Mouse (Mus musculus): ENCODE measurements around the gene Synrg.
A peak's percentile ranks its signal among the peaks of the same experiment; 100 is the strongest.

Synrg gene

GRCm38 (mm10) chr11:83963991-83964921, at the start of gene Synrg:
Gene Synrg, plus strand, starts transcription at chr11:83964428.
- peak; percentile 77 for DNase-seq (ENCODE audit: low read depth)

GRCm38 (mm10) chr11:83914501-83914900, 49.7 kb upstream of the Synrg start:
- no peak for DNase-seq (ENCODE audit: low read depth)

GRCm38 (mm10) chr11:83922600-83922999, 41.6 kb upstream of the Synrg start:
- no peak for DNase-seq (ENCODE audit: low read depth)

- DNase-seq (ENCODE audit: low read depth): no peak
Observed at GRCm38 (mm10) chr11:83927097-83927496, 37.1 kb upstream of the Synrg start.

- no peak for DNase-seq (ENCODE audit: low read depth)
Observed at GRCm38 (mm10) chr11:83932506-83933106, 31.6 kb upstream of the Synrg start.

GRCm38 (mm10) chr11:83933376-83933775, 30.9 kb upstream of the Synrg start:
- DNase-seq (ENCODE audit: low read depth): no peak

GRCm38 (mm10) chr11:83935986-83936665, 28.1 kb upstream of the Synrg start:
- peak; percentile 53 for DNase-seq (ENCODE audit: low read depth)

- no peak for DNase-seq (ENCODE audit: low read depth)
Observed at GRCm38 (mm10) chr11:83938556-83938955, 25.7 kb upstream of the Synrg start.

- peak; percentile 87 for DNase-seq (ENCODE audit: low read depth)
Observed at GRCm38 (mm10) chr11:83941950-83942840, 22.0 kb upstream of the Synrg start, which contains the start of gene Ddx52. Gene Ddx52, plus strand, starts transcription at chr11:83942062.

- no peak for DNase-seq (ENCODE audit: low read depth)
Observed at GRCm38 (mm10) chr11:83956822-83957221, 7.4 kb upstream of the Synrg start.

- no peak for DNase-seq (ENCODE audit: low read depth)
Observed at GRCm38 (mm10) chr11:83961983-83962382, 2.2 kb upstream of the Synrg start.

- no peak for DNase-seq (ENCODE audit: low read depth)
Observed at GRCm38 (mm10) chr11:83967436-83968204, 3.4 kb downstream of the Synrg start.

- no peak for DNase-seq (ENCODE audit: low read depth)
Observed at GRCm38 (mm10) chr11:83968205-83968575, 4.0 kb downstream of the Synrg start.

GRCm38 (mm10) chr11:83969040-83969439, 4.8 kb downstream of the Synrg start:
- no peak for DNase-seq (ENCODE audit: low read depth)

GRCm38 (mm10) chr11:83974561-83975346, 10.5 kb downstream of the Synrg start:
- no peak for DNase-seq (ENCODE audit: low read depth)

- no peak for DNase-seq (ENCODE audit: low read depth)
Observed at GRCm38 (mm10) chr11:83975488-83975887, 11.3 kb downstream of the Synrg start.

GRCm38 (mm10) chr11:83976236-83976977, 12.2 kb downstream of the Synrg start:
- DNase-seq (ENCODE audit: low read depth): no peak

GRCm38 (mm10) chr11:83977810-83978209, 13.6 kb downstream of the Synrg start:
- no peak for DNase-seq (ENCODE audit: low read depth)

- DNase-seq (ENCODE audit: low read depth): no peak
Observed at GRCm38 (mm10) chr11:83979992-83980391, 15.8 kb downstream of the Synrg start.

Measured in c-Kit-positive CD71-negative TER-119-negative erythroid progenitor cells, embryonic 14.5 days (primary cell).